Mouse (Mus musculus) cortical plate, adult 2 months (tissue): Measurements from ENCODE around the gene Fgf23.

Experiments used
- CTCF ChIP-seq: fragments of 200-500 bp; IDR thresholded peaks from 2 replicates; pipeline ENCODE4 v1.5.1; 2011; ENCODE audit warnings: mild to moderate bottlenecking, control low read depth, low read length; ENCODE audit not compliant: insufficient read depth; ENCODE audit errors: extremely low read depth
- POLR2A ChIP-seq: fragments of 200-500 bp; IDR thresholded peaks from 2 replicates; pipeline ENCODE4 v1.6.1; 2011; ENCODE audit warnings: mild to moderate bottlenecking, low read length, control low read depth; ENCODE audit not compliant: insufficient read depth; ENCODE audit errors: extremely low read depth

- TF ChIP-seq CTCF (peak; percentile 52), POLR2A (no peak)
These were observed 37.9 kb upstream of the Fgf23 start for GRCm38 (mm10) chr6:127034760-127035159.
